26 mouse cellular contexts compared by ENCODE assay signal in genomic region chr19:6522289-6522688, GRCm38 (mm10). TPM values are rescaled to one million over a fixed set of nuclear protein-coding genes. Genes with fewer than 3 reads are reported as not detected.
A peak's percentile ranks its signal among the peaks of the same experiment; 100 is the strongest.
DNase-seq lines count a peak whose midpoint lies in the region; ATAC-seq lines count a peak whose summit lies in the region.
"Had no signal": no experiment of that assay in that cellular context is flagged by ENCODE, and none has a peak within 500 bp of the region (broad histone marks: within the 10 kb centered on the region; RNA-seq: fewer than 3 reads in every experiment).

No protein-coding gene starts in this region.

- peak; percentile 20 for ATAC-seq in frontal cortex, adult (ENCODE audit: low TSS enrichment)
- ATAC-seq in megakaryocyte, adult 5-6 weeks (ENCODE audit: poor library complexity, severe bottlenecking): no peak
- ATAC-seq: activated CD4-positive, CD25-positive, alpha-beta regulatory T cell, adult 4 months; CD4-positive, CD25-positive, alpha-beta regulatory T cell, adult 4 months; forebrain, embryonic 13.5 days; forebrain, embryonic 15.5 days; forebrain, postnatal 0 days; Patski had no signal

- no peaks in the 10 kb centered on the region for H3K36me3 ChIP-seq in megakaryocyte, embryonic 14.5 days (replicated peaks; ENCODE audit: low read length)
- H3K36me3 ChIP-seq: embryonic facial prominence, embryonic 10.5 days; embryonic facial prominence, embryonic 12.5 days; G1E had no signal

- DNase-seq in frontal cortex, postnatal 14 days (ENCODE audit: low spot score in 2 of 2): no peak
- peak; percentile 82 for DNase-seq in brain, adult 2 months (ENCODE audit: low read depth, low spot score)
- DNase-seq: adrenal gland, adult 8-10 months; adrenal gland, postnatal 14 days; adrenal gland, postnatal 36 days; B cell, adult 2 months; cerebellum, adult 11 months; cerebellum, adult 18-20 months; cerebellum, adult 8-10 months; cerebellum, adult 9-11 months; cerebellum, postnatal 14 days; forebrain, postnatal 0 days had no signal

- peaks cover 94% of the 10 kb centered on the region for H3K27me3 ChIP-seq in megakaryocyte, embryonic 14.5 days (replicated peaks)
- H3K27me3 ChIP-seq: forebrain, embryonic 13.5 days; forebrain, embryonic 15.5 days had no signal

- H3K4me3 ChIP-seq in megakaryocyte, embryonic 14.5 days (replicated peaks): peak overlapping the region; percentile 2
- H3K4me3 ChIP-seq: embryonic facial prominence, embryonic 10.5 days; embryonic facial prominence, embryonic 12.5 days; forebrain, embryonic 13.5 days; forebrain, embryonic 15.5 days had no signal

- H3K9me3 ChIP-seq in megakaryocyte, embryonic 14.5 days: no peaks in the 10 kb centered on the region
- H3K9me3 ChIP-seq: embryonic facial prominence, embryonic 10.5 days; embryonic facial prominence, embryonic 12.5 days; forebrain, embryonic 13.5 days; forebrain, embryonic 15.5 days; G1E had no signal

- H3K4me1 ChIP-seq in megakaryocyte, embryonic 14.5 days: no peaks in the 10 kb centered on the region

RNA-seq across cellular contexts. Expression of gene Slc22a12, which starts 20.5 kb away (rescaled TPM):
- polyA plus RNA-seq in megakaryocyte, embryonic 14.5 days (2012; ENCODE audit: insufficient read depth, low replicate concordance): not detected in 2 replicates
- not detected in 2 replicates for total RNA-seq in megakaryocyte, adult 5-6 weeks (2015)
- not detected in 2 replicates for total RNA-seq in megakaryocyte, adult 5-6 weeks (2017)
- total RNA-seq: adrenal gland, postnatal 14 days; forebrain, postnatal 0 days; G1E had no signal
- polyA plus RNA-seq: activated CD4-positive, CD25-positive, alpha-beta regulatory T cell, adult 4 months; brain, embryonic 14.5 days; CD4-positive, CD25-positive, alpha-beta regulatory T cell, adult 4 months; embryonic facial prominence, embryonic 10.5 days; embryonic facial prominence, embryonic 12.5 days; embryonic facial prominence, embryonic 14.5 days; forebrain, embryonic 11.5 days; forebrain, embryonic 13.5 days; forebrain, embryonic 15.5 days; G1E; Patski had no signal
